Mouse (Mus musculus) heart, embryonic 15.5 days (tissue): ENCODE measurements around the gene Erp27. TPM values are rescaled to one million over a fixed set of nuclear protein-coding genes. Genes with fewer than 3 reads are reported as not detected.

Experiments used
- ATAC-seq: fragments of 200-750 bp; cut with Nextera tagmentation; replicated peaks from 2 replicates; pipeline ENCODE4 v1.8.0; 2017; ENCODE audit warnings: low read depth, moderate TSS enrichment; ENCODE audit not compliant: insufficient number of reproducible peaks, insufficient read depth, low FRiP score
- H3K27ac ChIP-seq: fragments of 300-500 bp; sonication (generic); 2 replicates; pipeline ENCODE4 v1.5.1; 2015; ENCODE audit warnings: mild to moderate bottlenecking, inconsistent platforms
- H3K27me3 ChIP-seq: fragments of 300-500 bp; sonication (generic); 2 replicates; pipeline ENCODE4 v1.6.1; 2015; ENCODE audit warnings: inconsistent platforms
- H3K36me3 ChIP-seq: fragments of 300-500 bp; sonication (generic); 2 replicates; pipeline ENCODE4 v1.6.1; 2015; ENCODE audit warnings: mild to moderate bottlenecking, inconsistent platforms
- H3K4me1 ChIP-seq: fragments of 300-500 bp; sonication (generic); replicated peaks from 2 replicates; pipeline ENCODE4 v1.6.1; 2015; ENCODE audit warnings: inconsistent platforms
- H3K4me2 ChIP-seq: fragments of 300-500 bp; sonication (generic); 2 replicates; pipeline ENCODE4 v1.6.1; 2015; ENCODE audit warnings: inconsistent platforms, mild to moderate bottlenecking, moderate library complexity
- H3K4me3 ChIP-seq: fragments of 300-500 bp; sonication (generic); 2 replicates; pipeline ENCODE4 v1.5.1; 2015; ENCODE audit warnings: mild to moderate bottlenecking, inconsistent platforms
- H3K9ac ChIP-seq: fragments of 300-500 bp; sonication (generic); 2 replicates; pipeline ENCODE4 v1.6.1; 2015; ENCODE audit warnings: mild to moderate bottlenecking, inconsistent platforms
- H3K9me3 ChIP-seq: fragments of 300-500 bp; sonication (generic); replicated peaks from 2 replicates; pipeline ENCODE4 v1.6.1; 2016; ENCODE audit warnings: inconsistent platforms
- WGBS: fragments of 180-500 bp; shearing (Covaris S2); methylation state at CpG from one replicate; pipeline ENCODE4 v1.1.7; 2015; ENCODE audit warnings: mixed read lengths; 5-methylcytosine and 5-hydroxymethylcytosine counted together
- polyA plus RNA-seq: library from polyadenylated mRNA; unstranded; fragments of >200 nt; fragmentation: Nextera tagmentation; extraction: Ambion mirVana; gene quantifications from 2 replicates; pipeline ENCODE4 v1.2.1, GENCODE M21; 2015

Gene Erp27
- polyA plus RNA-seq, 1 experiment from 2014 or later = 0.87 TPM

GRCm38 (mm10) chr6:136939326-136940187 is 17.6 kb upstream of the Erp27 start:
- peak overlapping the region; percentile 59 for H3K4me2 ChIP-seq
- 48% methylated on average over 14 of the region's 14 CpGs for WGBS
- no peak overlapping the region for H3K9ac ChIP-seq

GRCm38 (mm10) chr6:136938331-136939126 is 16.5 kb upstream of the Erp27 start:
- Histone ChIP-seq H3K27me3 (no peaks in the 10 kb centered on the region), H3K36me3 (no peaks in the 10 kb centered on the region), H3K4me2 (peak overlapping the region; percentile 24), H3K27ac (peak overlapping the region; percentile 74), H3K4me3 (no peak overlapping the region), H3K4me1 (peaks cover 27% of the 10 kb centered on the region), H3K9ac (0 out of 2 replicates have a peak overlapping the region, but pooled peaks have one; percentile 1), H3K9me3 (no peaks in the 10 kb centered on the region)
- WGBS = 59% methylated on average over 18 of the region's 18 CpGs
- no peak for ATAC-seq

More at GRCm38 (mm10) chr6:136939326-136940187, 17.6 kb upstream of the Erp27 start:
- Histone ChIP-seq H3K27me3 (no peaks in the 10 kb centered on the region), H3K27ac (peak overlapping the region; percentile 91), H3K9me3 (no peaks in the 10 kb centered on the region), H3K36me3 (no peaks in the 10 kb centered on the region), H3K4me1 (peaks cover 27% of the 10 kb centered on the region), H3K4me3 (peak overlapping the region; percentile 37)
- no peak for ATAC-seq

- no peaks in the 10 kb centered on the region for H3K27me3 ChIP-seq
- H3K4me1 ChIP-seq = peaks cover 27% of the 10 kb centered on the region
- no peak overlapping the region for H3K9ac ChIP-seq
- no peak for ATAC-seq
- no peaks in the 10 kb centered on the region for H3K36me3 ChIP-seq
- no peak overlapping the region for H3K4me2 ChIP-seq
- H3K27ac ChIP-seq = no peak overlapping the region
- no peak overlapping the region for H3K4me3 ChIP-seq
- no peaks in the 10 kb centered on the region for H3K9me3 ChIP-seq
- WGBS = 75% methylated on average over 3 of the region's 3 CpGs
Observed at GRCm38 (mm10) chr6:136937117-136937516, 15.1 kb upstream of the Erp27 start.

GRCm38 (mm10) chr6:136936361-136936760 is 14.4 kb upstream of the Erp27 start:
- H3K9ac ChIP-seq = no peak overlapping the region
- no peaks in the 10 kb centered on the region for H3K9me3 ChIP-seq
- ATAC-seq = no peak
- H3K4me3 ChIP-seq = no peak overlapping the region
- H3K4me1 ChIP-seq = peaks cover 22% of the 10 kb centered on the region
- H3K36me3 ChIP-seq = no peaks in the 10 kb centered on the region
- no peaks in the 10 kb centered on the region for H3K27me3 ChIP-seq
- H3K27ac ChIP-seq = no peak overlapping the region
- H3K4me2 ChIP-seq = no peak overlapping the region
- 81% methylated on average over 9 of the region's 9 CpGs for WGBS

- Histone ChIP-seq H3K27me3 (no peaks in the 10 kb centered on the region), H3K4me1 (peaks cover 22% of the 10 kb centered on the region), H3K9ac (no peak overlapping the region), H3K27ac (no peak overlapping the region), H3K9me3 (no peaks in the 10 kb centered on the region), H3K36me3 (no peaks in the 10 kb centered on the region), H3K4me2 (no peak overlapping the region), H3K4me3 (no peak overlapping the region)
- WGBS = 56% methylated on average over 3 of the region's 3 CpGs
- ATAC-seq = no peak
Observed at GRCm38 (mm10) chr6:136935233-136935632, 13.3 kb upstream of the Erp27 start.

- Histone ChIP-seq H3K36me3 (no peaks in the 10 kb centered on the region), H3K9me3 (no peaks in the 10 kb centered on the region), H3K4me2 (no peak overlapping the region), H3K4me1 (peaks cover 20% of the 10 kb centered on the region), H3K4me3 (no peak overlapping the region), H3K27ac (no peak overlapping the region), H3K9ac (no peak overlapping the region), H3K27me3 (no peaks in the 10 kb centered on the region)
- ATAC-seq = no peak
- WGBS = 80% methylated on average over 7 of the region's 7 CpGs
Observed at GRCm38 (mm10) chr6:136934068-136934467, 12.1 kb upstream of the Erp27 start.

- no peak overlapping the region for H3K9ac ChIP-seq
- H3K4me1 ChIP-seq = peaks cover 10% of the 10 kb centered on the region
- WGBS = 77% methylated on average over 13 of the region's 13 CpGs
- H3K27me3 ChIP-seq = no peaks in the 10 kb centered on the region
- H3K9me3 ChIP-seq = no peaks in the 10 kb centered on the region
- peak overlapping the region; percentile 70 for H3K27ac ChIP-seq
- peak overlapping the region; percentile 59 for H3K4me2 ChIP-seq
- H3K4me3 ChIP-seq = no peak overlapping the region
- no peaks in the 10 kb centered on the region for H3K36me3 ChIP-seq
- no peak for ATAC-seq
Observed at GRCm38 (mm10) chr6:136931246-136931645, 9.3 kb upstream of the Erp27 start.

- Histone ChIP-seq H3K4me2 (peak overlapping the region; percentile 59), H3K9me3 (no peaks in the 10 kb centered on the region), H3K27ac (peak overlapping the region; percentile 70), H3K9ac (0 out of 2 replicates have a peak overlapping the region, but pooled peaks have one; percentile 11), H3K27me3 (no peaks in the 10 kb centered on the region), H3K4me3 (peak overlapping the region; percentile 31), H3K4me1 (peaks cover 10% of the 10 kb centered on the region), H3K36me3 (no peaks in the 10 kb centered on the region)
- WGBS = 3% methylated on average over 12 of the region's 12 CpGs
- ATAC-seq = peak; percentile 90
Observed at GRCm38 (mm10) chr6:136930677-136931076, 8.7 kb upstream of the Erp27 start.

- 71% methylated on average over 1 of the region's 1 CpGs for WGBS
Observed at GRCm38 (mm10) chr6:136927626-136928025, 5.6 kb upstream of the Erp27 start.

GRCm38 (mm10) chr6:136925049-136925448 is 3.1 kb upstream of the Erp27 start:
- H3K27ac ChIP-seq = peak overlapping the region; percentile 39; the same call in 1 of the 2 replicates
- ATAC-seq = no peak
- 58% methylated on average over 8 of the region's 8 CpGs for WGBS

More at GRCm38 (mm10) chr6:136927626-136928025, 5.6 kb upstream of the Erp27 start:
- no peak overlapping the region for H3K27ac ChIP-seq
- H3K4me1 ChIP-seq = peaks cover 10% of the 10 kb centered on the region
- no peak overlapping the region for H3K9ac ChIP-seq
- no peak for ATAC-seq
- no peaks in the 10 kb centered on the region for H3K36me3 ChIP-seq
- H3K4me2 ChIP-seq = no peak overlapping the region
- no peak overlapping the region for H3K4me3 ChIP-seq
- no peaks in the 10 kb centered on the region for H3K9me3 ChIP-seq
- H3K27me3 ChIP-seq = no peaks in the 10 kb centered on the region

GRCm38 (mm10) chr6:136923532-136923931 is 1.6 kb upstream of the Erp27 start, which contains the start of gene Pde6h:
Gene Pde6h, plus strand, starts transcription at chr6:136923832.
- ATAC-seq = no peak
- no peak within 1 kb of the TSS for H3K27ac ChIP-seq

More at GRCm38 (mm10) chr6:136925049-136925448, 3.1 kb upstream of the Erp27 start:
- Histone ChIP-seq H3K4me1 (peaks cover 5% of the 10 kb centered on the region; the same call in 1 of the 2 replicates), H3K4me2 (no peak overlapping the region), H3K9ac (no peak overlapping the region), H3K4me3 (no peak overlapping the region), H3K27me3 (no peaks in the 10 kb centered on the region), H3K36me3 (no peaks in the 10 kb centered on the region), H3K9me3 (no peaks in the 10 kb centered on the region)

More at GRCm38 (mm10) chr6:136923532-136923931, 1.6 kb upstream of the Erp27 start, which contains the start of gene Pde6h:
- Histone ChIP-seq H3K36me3 (no peaks in the 10 kb centered on the region), H3K27me3 (no peaks in the 10 kb centered on the region), H3K4me2 (no peak within 1 kb of the TSS), H3K9ac (no peak within 1 kb of the TSS), H3K4me1 (peaks cover 5% of the 10 kb centered on the region; the same call in 1 of the 2 replicates), H3K9me3 (no peaks in the 10 kb centered on the region), H3K4me3 (no peak within 1 kb of the TSS)
- WGBS = 90% methylated on average over 8 of the region's 8 CpGs
